Mouse (Mus musculus) embryonic facial prominence, embryonic 13.5 days (tissue): Measurements from ENCODE around the gene Zfyve1. TPM values are rescaled to one million over a fixed set of nuclear protein-coding genes. Genes with fewer than 3 reads are reported as not detected.
A peak's percentile ranks its signal among the peaks of the same experiment; 100 is the strongest.

Experiments
- ATAC-seq: fragments of 200-750 bp; cut with Nextera tagmentation; 2 replicates; pipeline ENCODE4 v1.8.0; 2017; ENCODE audit warnings: low read depth; ENCODE audit not compliant: insufficient number of reproducible peaks, insufficient read depth, low FRiP score, low TSS enrichment
- H3K27ac ChIP-seq: fragments of 300-500 bp; sonication (generic); 2 replicates; pipeline ENCODE4 v1.5.1; 2015; ENCODE audit warnings: moderate library complexity, mild to moderate bottlenecking, inconsistent platforms
- H3K27me3 ChIP-seq: fragments of 300-500 bp; sonication (generic); 2 replicates; pipeline ENCODE4 v1.6.1; 2015; ENCODE audit warnings: mild to moderate bottlenecking, inconsistent platforms
- H3K36me3 ChIP-seq: fragments of 300-500 bp; sonication (generic); 2 replicates; pipeline ENCODE4 v1.6.1; 2015; ENCODE audit warnings: mild to moderate bottlenecking, inconsistent platforms
- H3K4me1 ChIP-seq: fragments of 300-500 bp; sonication (generic); 2 replicates; pipeline ENCODE4 v1.6.1; 2015; ENCODE audit warnings: inconsistent platforms
- H3K4me2 ChIP-seq: fragments of 300-500 bp; sonication (generic); 2 replicates; pipeline ENCODE4 v1.6.1; 2015; ENCODE audit warnings: moderate library complexity, mild to moderate bottlenecking, inconsistent platforms
- H3K4me3 ChIP-seq: fragments of 300-500 bp; sonication (generic); 2 replicates; pipeline ENCODE4 v1.5.1; 2015; ENCODE audit warnings: mild to moderate bottlenecking, inconsistent platforms
- H3K9ac ChIP-seq: fragments of 300-500 bp; sonication (generic); 2 replicates; pipeline ENCODE4 v1.6.1; 2015; ENCODE audit warnings: mild to moderate bottlenecking, inconsistent platforms
- H3K9me3 ChIP-seq: fragments of 300-500 bp; sonication (generic); 2 replicates; pipeline ENCODE4 v1.6.1; 2016; ENCODE audit warnings: inconsistent platforms
- WGBS: fragments of 180-500 bp; shearing (Covaris S2); methylation state at CpG from one replicate; pipeline ENCODE4 v1.1.7; 2015; ENCODE audit warnings: mixed read lengths; 5-methylcytosine and 5-hydroxymethylcytosine counted together
- polyA plus RNA-seq: library from polyadenylated mRNA; unstranded; fragments of >200 nt; fragmentation: Nextera tagmentation; extraction: Ambion mirVana; gene quantifications from 2 replicates; pipeline ENCODE4 v1.2.1, GENCODE M21; 2015

The Zfyve1 gene
- polyA plus RNA-seq, 1 experiment from 2014 or later = 22.5 TPM

DNA sequence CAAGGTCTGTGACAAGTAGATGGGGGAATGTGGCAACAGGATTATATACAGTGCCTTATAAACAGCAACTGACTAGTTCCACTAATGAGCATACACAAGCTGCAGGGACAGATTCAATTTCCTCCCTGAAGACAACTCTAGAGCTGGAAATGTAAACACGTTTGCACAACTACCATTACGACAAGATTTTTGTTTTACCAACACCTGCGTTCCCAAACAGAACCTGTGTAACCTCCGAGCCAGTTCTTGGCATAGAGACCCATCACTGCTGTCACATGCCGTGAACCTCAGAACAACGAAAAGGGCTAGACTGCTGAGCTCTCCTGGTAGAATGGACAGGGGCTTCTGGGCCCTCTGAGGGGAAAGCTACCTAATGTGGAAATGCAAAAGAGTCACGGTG lies 53.0 kb downstream of the Zfyve1 start:
- WGBS = 83% methylated on average over 7 of the region's 7 CpGs

DNA sequence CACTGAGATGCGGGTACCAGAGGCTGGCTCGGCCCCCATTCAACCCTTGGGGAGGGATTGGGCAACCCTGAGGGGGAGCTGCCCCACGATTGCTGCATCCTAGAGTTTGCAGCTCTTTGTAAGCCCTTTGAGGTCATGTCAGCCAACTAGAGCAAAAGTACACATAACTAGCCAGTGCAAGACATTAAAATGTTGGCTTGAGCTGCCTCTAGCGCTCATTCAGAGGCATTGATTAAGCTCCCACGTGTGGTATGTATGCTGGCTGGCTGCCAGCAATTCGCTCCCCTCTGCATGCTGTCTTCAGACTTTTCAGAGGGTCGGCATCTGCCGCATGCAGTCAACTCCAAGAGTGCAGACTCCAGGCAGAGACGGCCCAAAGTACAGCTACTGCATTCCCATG lies 61.0 kb downstream of the Zfyve1 start:
- no peak overlapping the region for H3K4me3 ChIP-seq
- 50% methylated on average over 9 of the region's 9 CpGs for WGBS
- no peak overlapping the region for H3K4me2 ChIP-seq
- no peaks in the 10 kb centered on the region for H3K9me3 ChIP-seq
- no peak for ATAC-seq
- peaks cover 10% of the 10 kb centered on the region for H3K4me1 ChIP-seq
- peaks cover 88% of the 10 kb centered on the region for H3K36me3 ChIP-seq
- peak overlapping the region; percentile 44; the same call in 1 of the 2 replicates for H3K27ac ChIP-seq
- no peaks in the 10 kb centered on the region for H3K27me3 ChIP-seq
- 0 out of 2 replicates have a peak overlapping the region, but pooled peaks have one; percentile 32 for H3K9ac ChIP-seq

More for the DNA sequence above, 53.0 kb downstream of the Zfyve1 start:
- Histone ChIP-seq H3K4me3 (no peak overlapping the region), H3K4me2 (no peak overlapping the region), H3K27me3 (no peaks in the 10 kb centered on the region), H3K27ac (no peak overlapping the region), H3K9me3 (no peaks in the 10 kb centered on the region), H3K9ac (no peak overlapping the region), H3K4me1 (no peaks in the 10 kb centered on the region), H3K36me3 (peaks cover 73% of the 10 kb centered on the region)
- no peak for ATAC-seq

DNA sequence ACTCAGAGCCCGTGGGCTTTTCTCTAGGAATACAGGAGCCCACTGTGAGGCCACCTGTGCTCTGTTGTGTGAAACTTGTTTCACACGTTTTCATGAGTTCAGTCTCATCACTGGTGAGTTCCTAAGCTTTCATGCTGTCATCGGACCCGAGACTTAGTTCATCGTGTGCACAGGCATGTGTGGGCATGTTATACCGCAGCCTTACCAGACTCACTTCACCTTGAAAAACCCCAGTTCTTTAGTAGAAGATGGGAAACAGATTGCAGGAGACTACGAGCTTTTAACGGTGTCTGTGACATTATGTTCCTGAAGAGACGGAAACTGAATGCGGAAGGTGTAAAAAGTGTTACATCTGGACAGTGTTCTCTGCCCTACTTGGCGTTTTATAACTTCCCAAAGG lies 61.6 kb downstream of the Zfyve1 start:
- WGBS = 72% methylated on average over 11 of the region's 11 CpGs
- ATAC-seq = no peak
- H3K27ac ChIP-seq = peak overlapping the region; percentile 44; the same call in 1 of the 2 replicates

DNA sequence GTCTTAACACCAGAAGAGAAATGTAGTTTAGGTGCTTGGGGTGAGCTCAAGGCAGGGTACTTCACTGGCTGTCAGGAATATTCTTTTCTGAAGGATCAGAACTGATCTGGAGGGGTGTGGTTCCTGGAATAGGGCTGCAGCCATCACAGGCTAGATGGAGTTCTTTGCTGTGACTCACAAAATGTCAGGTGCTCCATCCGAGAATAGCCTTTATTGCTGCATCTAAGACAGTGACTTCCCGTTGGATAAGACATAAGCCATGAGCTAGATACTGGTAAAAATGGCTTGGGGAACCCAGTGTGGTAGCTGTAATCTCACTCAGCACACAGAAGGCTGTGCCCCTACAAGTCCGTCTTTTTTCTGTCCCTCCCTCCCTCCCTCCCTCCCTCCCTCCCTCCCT lies 62.8 kb downstream of the Zfyve1 start:
- Histone ChIP-seq H3K9ac (no peak overlapping the region), H3K4me2 (no peak overlapping the region), H3K4me3 (no peak overlapping the region), H3K27me3 (no peaks in the 10 kb centered on the region), H3K9me3 (no peaks in the 10 kb centered on the region), H3K27ac (no peak overlapping the region), H3K4me1 (peaks cover 10% of the 10 kb centered on the region), H3K36me3 (peaks cover 77% of the 10 kb centered on the region)
- 79% methylated on average over 3 of the region's 3 CpGs for WGBS
- ATAC-seq = no peak

More for the DNA sequence above, 61.6 kb downstream of the Zfyve1 start:
- Histone ChIP-seq H3K36me3 (peaks cover 85% of the 10 kb centered on the region), H3K9ac (no peak overlapping the region), H3K4me2 (no peak overlapping the region), H3K9me3 (no peaks in the 10 kb centered on the region), H3K4me1 (peaks cover 10% of the 10 kb centered on the region), H3K4me3 (no peak overlapping the region), H3K27me3 (no peaks in the 10 kb centered on the region)

DNA sequence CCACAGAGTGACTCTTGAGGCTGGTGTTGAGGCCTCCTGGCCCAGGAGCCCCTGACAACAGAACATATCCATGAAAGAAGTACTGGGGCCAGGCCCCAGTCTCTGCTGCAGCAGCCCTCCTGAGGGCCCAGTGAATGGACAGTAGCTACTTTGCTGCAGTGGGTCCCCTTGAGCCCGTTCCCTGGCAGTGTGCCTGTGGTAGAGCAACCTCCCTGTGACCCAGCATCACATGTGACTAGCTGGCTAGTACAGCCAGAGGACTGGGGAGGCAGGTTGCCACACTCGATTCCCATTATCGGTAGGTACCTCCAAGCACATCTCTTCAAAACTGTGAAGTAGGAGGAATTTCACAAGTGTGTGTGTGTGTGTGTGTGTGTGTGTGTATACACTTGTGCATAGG lies 64.1 kb downstream of the Zfyve1 start:
- Histone ChIP-seq H3K27me3 (no peaks in the 10 kb centered on the region), H3K9me3 (no peaks in the 10 kb centered on the region), H3K4me1 (peaks cover 10% of the 10 kb centered on the region), H3K9ac (no peak overlapping the region), H3K4me2 (no peak overlapping the region), H3K27ac (no peak overlapping the region), H3K36me3 (peaks cover 75% of the 10 kb centered on the region), H3K4me3 (no peak overlapping the region)
- WGBS = 89% methylated on average over 3 of the region's 3 CpGs
- ATAC-seq = no peak

DNA sequence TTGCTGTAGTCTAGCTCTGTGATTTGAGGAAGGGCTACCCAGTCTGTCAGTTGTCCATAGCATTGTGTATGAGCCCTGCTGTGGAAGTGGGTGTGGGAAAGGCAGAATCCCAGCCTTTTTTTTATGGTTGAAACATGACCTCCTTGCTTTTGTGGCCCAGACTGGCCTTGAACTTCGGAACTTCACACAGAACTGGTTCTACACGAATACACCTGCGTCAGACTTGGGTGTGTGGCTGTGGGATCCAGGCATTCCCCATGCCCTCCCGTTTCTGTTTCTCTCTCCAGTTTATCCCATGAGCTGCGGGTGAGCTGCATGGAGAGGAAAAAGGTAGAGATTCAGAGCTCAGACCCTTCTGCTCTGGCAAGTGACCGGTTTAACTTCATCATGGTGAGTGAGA lies 65.0 kb downstream of the Zfyve1 start:
- Histone ChIP-seq H3K27ac (no peak overlapping the region), H3K36me3 (peaks cover 70% of the 10 kb centered on the region)

DNA sequence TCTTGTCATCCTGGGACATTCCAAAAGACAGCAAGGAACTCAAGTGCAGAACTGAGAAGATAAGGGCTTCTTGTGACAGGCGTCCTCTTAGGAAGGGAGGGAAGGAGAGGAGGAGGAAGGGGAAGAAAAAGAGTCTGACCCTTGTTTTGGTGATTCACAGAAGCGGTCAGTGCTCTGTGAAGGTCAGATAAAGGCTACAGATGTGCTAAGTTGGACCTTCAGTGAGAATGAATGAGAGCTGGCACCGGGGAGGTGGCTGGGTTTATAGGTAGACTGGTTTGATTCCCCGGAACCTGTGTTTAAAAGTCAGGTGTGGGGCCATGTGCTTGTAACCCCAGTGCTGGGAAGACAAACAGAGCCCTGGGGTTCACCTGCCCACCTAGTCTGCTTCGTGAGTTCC lies 68.4 kb downstream of the Zfyve1 start:
- no peak overlapping the region for H3K4me3 ChIP-seq
- no peak overlapping the region for H3K4me2 ChIP-seq
- no peaks in the 10 kb centered on the region for H3K9me3 ChIP-seq
- no peak for ATAC-seq
- no peak overlapping the region for H3K9ac ChIP-seq
- peaks cover 45% of the 10 kb centered on the region for H3K36me3 ChIP-seq
- no peak overlapping the region for H3K27ac ChIP-seq
- H3K4me1 ChIP-seq = peaks cover 9% of the 10 kb centered on the region
- WGBS = 90% methylated on average over 5 of the region's 5 CpGs
- no peaks in the 10 kb centered on the region for H3K27me3 ChIP-seq

More for the DNA sequence above, 65.0 kb downstream of the Zfyve1 start:
- H3K27me3 ChIP-seq = no peaks in the 10 kb centered on the region
- ATAC-seq = no peak
- H3K4me3 ChIP-seq = no peak overlapping the region
- H3K4me2 ChIP-seq = no peak overlapping the region
- H3K9me3 ChIP-seq = no peaks in the 10 kb centered on the region
- 88% methylated on average over 6 of the region's 6 CpGs for WGBS
- peaks cover 10% of the 10 kb centered on the region for H3K4me1 ChIP-seq
- H3K9ac ChIP-seq = no peak overlapping the region

DNA sequence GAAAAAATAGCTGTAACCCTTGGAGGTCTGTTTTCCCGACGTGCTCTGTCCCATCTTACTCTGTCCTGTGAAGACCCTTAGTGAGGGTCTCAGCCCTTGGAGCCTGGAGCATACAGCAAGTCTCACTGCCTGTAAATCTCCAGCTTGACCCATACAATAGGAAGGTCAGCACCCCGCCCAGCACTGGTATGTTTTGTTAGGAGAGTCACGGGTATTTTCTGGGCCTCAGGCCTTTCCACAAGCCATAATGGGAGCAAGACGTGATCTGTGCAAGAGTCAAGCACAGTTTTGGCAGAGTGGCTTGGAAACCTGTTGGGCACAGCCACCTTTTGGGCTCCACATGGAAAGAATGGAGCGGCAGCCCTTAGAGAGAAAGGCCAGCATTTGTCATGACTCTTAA lies 69.2 kb downstream of the Zfyve1 start:
- Histone ChIP-seq H3K4me1 (peaks cover 9% of the 10 kb centered on the region), H3K9me3 (no peaks in the 10 kb centered on the region), H3K4me3 (no peak overlapping the region), H3K4me2 (no peak overlapping the region), H3K27ac (no peak overlapping the region), H3K27me3 (no peaks in the 10 kb centered on the region), H3K36me3 (peaks cover 38% of the 10 kb centered on the region), H3K9ac (no peak overlapping the region)
- no peak for ATAC-seq
- WGBS = 45% methylated on average over 6 of the region's 6 CpGs

DNA sequence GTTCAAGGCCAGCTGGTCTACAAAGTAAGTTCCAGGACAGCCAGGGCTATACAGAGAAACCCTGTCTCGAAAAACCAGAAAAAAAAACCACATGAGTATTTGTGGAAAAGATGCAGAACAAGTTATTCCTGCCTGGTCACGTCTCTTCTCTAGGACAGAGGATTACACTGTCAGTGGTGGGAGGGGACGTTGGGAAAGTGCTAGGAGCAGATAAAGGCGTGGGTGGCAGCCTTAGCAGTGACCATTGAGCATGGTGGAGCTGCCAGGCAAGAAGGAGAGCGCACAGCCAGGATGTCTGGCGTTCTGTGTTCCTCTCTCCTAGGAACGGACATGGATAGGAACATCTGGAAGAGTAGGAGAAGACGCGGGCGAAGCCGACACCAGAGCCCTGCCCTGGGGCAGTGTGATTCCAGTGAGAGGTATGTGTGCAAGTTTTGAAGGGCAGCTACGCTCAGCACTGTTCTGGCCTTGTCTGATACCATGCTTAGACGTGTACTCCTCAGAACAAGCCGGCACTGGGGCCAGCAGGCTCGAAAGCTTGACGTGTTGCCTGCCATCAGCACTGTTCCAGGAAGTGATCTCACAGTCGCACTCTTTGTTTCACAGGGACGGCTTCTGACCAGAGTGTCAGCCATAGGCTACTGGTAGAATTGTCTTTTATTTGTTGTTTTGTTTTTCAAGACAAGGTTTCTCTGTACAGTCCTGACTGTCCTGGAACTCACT lies 71.0 kb downstream of the Zfyve1 start:
- no peaks in the 10 kb centered on the region for H3K27me3 ChIP-seq
- no peak overlapping the region for H3K9ac ChIP-seq
- peaks cover 22% of the 10 kb centered on the region for H3K4me1 ChIP-seq
- ATAC-seq = no peak
- H3K36me3 ChIP-seq = peaks cover 20% of the 10 kb centered on the region
- no peaks in the 10 kb centered on the region for H3K9me3 ChIP-seq
- no peak overlapping the region for H3K4me3 ChIP-seq
- peak overlapping the region; percentile 57 for H3K27ac ChIP-seq
- H3K4me2 ChIP-seq = peak overlapping the region; percentile 20; the same call in 1 of the 2 replicates
- 52% methylated on average over 18 of the region's 18 CpGs for WGBS

DNA sequence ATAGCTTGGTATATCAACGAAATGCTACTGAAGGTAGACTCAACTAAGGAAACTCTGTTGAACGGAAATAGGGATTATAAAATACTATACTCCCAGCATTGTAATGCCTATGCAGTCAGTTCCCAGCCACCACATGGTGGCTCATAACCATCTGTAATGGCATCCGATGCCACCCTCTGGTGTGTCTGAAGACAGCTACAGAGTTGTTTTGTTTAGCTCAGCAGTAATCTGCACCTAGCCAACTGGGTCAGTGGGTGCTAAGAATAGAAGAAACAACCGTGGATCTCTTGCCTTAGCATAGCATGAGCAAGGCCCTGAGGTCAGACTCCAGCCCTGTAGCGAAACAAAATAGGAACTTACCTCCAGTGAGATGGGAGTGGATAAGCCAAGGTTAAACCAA lies 72.7 kb downstream of the Zfyve1 start:
- Histone ChIP-seq H3K27me3 (no peaks in the 10 kb centered on the region), H3K4me2 (no peak overlapping the region), H3K9ac (no peak overlapping the region), H3K27ac (no peak overlapping the region), H3K36me3 (peaks cover 13% of the 10 kb centered on the region; the same call in 1 of the 2 replicates), H3K4me1 (peaks cover 24% of the 10 kb centered on the region), H3K4me3 (no peak overlapping the region), H3K9me3 (no peaks in the 10 kb centered on the region)
- 82% methylated on average over 5 of the region's 5 CpGs for WGBS
- no peak for ATAC-seq

DNA sequence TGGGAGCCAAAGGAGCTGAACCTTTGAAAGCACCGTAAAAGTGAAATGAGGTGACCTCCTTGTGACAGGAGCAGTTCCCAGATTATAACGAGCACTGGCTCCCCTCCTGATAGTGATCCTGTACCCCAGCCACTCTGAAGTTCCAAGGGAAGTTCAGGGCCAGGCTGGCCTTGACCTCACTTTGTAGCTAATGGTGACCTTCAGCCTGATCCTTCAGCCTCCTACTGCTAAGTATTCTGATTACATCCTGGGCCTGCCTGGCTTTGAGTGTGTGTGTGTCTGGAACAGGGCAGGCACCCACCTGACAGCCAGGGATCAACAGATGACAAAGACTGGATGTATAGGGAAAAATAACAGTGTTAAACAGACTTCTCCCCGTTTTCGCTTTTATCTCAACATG lies 73.1 kb downstream of the Zfyve1 start:
- ATAC-seq = no peak
- WGBS = 72% methylated on average over 4 of the region's 4 CpGs
- Histone ChIP-seq H3K4me2 (no peak overlapping the region), H3K9me3 (no peaks in the 10 kb centered on the region), H3K9ac (no peak overlapping the region), H3K36me3 (peaks cover 10% of the 10 kb centered on the region; the same call in 1 of the 2 replicates), H3K4me3 (no peak overlapping the region), H3K27ac (no peak overlapping the region), H3K27me3 (no peaks in the 10 kb centered on the region), H3K4me1 (peaks cover 24% of the 10 kb centered on the region)

DNA sequence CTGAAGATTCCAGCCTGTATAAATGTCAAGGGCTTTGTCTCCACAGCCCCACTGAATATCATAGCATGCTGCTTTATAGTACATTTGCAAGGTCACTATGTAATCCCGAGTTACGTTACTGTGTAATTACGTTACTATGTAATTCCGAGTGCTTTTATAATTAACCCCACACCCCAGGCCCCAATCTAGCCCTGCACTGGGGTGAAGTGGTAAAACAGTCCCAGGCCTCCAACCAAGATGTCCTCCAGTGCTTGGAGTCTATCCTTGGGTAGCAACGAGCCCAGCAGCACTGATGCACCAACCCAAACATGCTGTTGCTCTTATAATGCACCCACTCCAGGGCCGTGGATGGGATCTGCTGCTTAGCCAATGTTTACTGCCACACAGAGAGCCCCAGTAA lies 74.0 kb downstream of the Zfyve1 start:
- no peak overlapping the region for H3K4me2 ChIP-seq
- peaks cover 6% of the 10 kb centered on the region; the same call in 1 of the 2 replicates for H3K36me3 ChIP-seq
- 77% methylated on average over 6 of the region's 6 CpGs for WGBS
- no peak for ATAC-seq
- H3K27me3 ChIP-seq = no peaks in the 10 kb centered on the region
- H3K9ac ChIP-seq = no peak overlapping the region
- H3K4me1 ChIP-seq = peaks cover 24% of the 10 kb centered on the region
- H3K27ac ChIP-seq = no peak overlapping the region
- H3K4me3 ChIP-seq = no peak overlapping the region
- H3K9me3 ChIP-seq = no peaks in the 10 kb centered on the region
